Mouse (Mus musculus) CD8-positive naive resting alpha-beta T cell, adult 2 months (primary cell): ENCODE data around the gene Gm8994.
A peak's percentile ranks its signal among the peaks of the same experiment; 100 is the strongest.
"Not testable (repeated sequence)": the region's sequence is repeated elsewhere in the genome, so short reads cannot be mapped to it uniquely, and the experiment has no call there.

ENCODE experiments used
- DNase-seq, 2 experiments: peaks; one replicate each; pipeline ENCODE4 v3.0.0; 2022; ENCODE audit warnings: low read depth in 2 of 2, low spot score in 2 of 2

The Gm8994 gene

DNA sequence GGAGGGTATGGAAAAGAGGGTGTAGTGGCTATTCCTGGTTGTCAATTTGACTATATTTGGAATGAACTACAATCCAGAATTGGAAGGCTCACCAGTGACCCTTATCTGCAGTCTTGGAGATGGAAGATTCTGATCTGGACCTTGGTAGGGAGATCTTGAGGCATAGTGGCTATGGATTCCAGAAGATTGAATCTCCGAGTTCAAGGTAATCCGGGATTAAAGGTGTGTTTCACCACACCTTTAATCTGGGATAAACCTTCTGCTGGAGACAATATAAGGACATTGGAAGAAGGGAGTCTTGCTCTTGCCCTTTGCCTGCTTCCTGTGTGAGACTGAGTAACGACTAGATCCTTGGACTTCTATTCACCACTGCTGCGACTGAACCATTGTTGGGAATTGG lies at the start of gene Gm8994:
Gene Gm8994, plus strand, starts transcription at position 301 of the 400 bp plus-strand sequence.
- DNase-seq, result not testable (repeated sequence)

GRCm38 (mm10) chr6:136277685-136278084 lies 49.7 kb upstream of the Gm8994 start:
- no peak for DNase-seq

GRCm38 (mm10) chr6:136284565-136284964 lies 42.8 kb upstream of the Gm8994 start:
- DNase-seq, result no peak

- no peak for DNase-seq
Observed at GRCm38 (mm10) chr6:136286180-136286579, 41.2 kb upstream of the Gm8994 start.

DNA sequence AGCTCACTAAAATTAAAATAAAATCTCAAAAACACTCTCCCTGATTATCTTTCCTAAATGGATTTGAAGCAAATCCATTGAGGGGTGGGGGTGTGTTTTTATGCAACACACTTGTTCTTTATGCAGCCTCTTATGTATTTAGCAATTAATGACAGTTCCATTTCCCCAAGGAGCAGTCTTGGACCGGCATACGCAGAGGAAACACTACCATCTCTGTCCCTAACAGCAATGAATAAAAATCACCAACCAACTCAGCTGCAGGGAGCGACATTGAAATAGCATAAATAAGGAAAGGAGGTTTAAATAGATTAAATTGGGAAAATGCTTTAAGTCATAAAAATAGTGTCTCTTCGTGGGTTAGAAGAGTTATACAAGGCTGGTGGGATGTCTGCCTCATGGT lies 40.8 kb upstream of the Gm8994 start:
- no peak for DNase-seq

DNA sequence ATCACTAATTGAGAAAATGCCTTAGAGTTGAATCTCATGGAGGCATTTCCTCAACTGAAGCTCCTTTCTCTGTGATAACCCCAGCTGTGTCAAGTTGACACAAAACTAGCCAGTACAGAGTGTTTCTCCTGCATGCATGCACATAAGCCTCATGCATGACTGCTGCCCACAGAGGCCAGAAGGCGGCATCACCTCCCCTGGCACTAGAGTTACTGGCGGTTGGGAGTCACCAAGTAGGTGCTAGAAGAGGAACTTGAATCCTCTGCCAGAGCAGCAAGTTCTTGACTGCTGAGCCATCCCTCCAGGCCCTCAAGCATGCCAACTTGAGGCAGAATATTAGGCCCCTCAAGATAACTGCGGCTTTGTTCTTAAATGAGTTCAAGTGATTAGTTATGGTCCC lies 35.9 kb upstream of the Gm8994 start:
- no peak for DNase-seq

DNA sequence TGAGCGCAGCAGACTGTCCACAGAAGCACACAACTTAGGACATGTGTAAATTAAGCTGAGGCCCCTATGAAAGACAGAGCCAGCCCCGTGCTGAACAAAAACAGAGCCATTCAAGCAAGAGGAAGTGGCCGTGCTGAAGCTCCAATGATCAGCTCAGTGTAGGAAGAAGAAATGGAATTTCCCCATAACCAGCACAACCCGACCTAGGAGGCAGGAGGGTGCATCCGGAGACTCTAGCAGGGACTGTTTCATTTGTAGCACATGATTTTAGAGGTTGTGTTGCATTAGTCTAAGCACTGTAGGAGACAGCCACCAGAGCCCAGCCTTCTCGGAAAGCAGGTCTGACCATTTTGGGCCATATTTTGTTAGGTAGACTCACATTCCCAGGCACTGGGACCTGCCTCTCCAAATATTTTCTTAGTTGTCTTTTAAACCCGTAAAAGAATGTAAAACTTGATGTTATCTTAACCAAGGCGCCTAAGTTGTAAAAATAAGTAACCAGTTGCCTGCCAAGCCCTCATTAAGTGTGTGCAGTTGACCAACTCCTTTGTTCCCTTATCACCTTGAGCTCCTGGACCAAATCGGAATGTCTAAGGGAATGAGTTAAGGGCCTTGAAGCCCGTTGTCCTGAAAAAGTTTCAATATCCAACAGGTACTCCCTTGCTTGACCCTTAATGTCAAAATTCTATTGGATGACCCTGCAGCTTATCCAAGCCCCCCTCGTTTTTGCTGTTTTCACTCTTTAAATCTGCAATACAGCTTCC lies 35.2 kb upstream of the Gm8994 start:
- no peak for DNase-seq

DNA sequence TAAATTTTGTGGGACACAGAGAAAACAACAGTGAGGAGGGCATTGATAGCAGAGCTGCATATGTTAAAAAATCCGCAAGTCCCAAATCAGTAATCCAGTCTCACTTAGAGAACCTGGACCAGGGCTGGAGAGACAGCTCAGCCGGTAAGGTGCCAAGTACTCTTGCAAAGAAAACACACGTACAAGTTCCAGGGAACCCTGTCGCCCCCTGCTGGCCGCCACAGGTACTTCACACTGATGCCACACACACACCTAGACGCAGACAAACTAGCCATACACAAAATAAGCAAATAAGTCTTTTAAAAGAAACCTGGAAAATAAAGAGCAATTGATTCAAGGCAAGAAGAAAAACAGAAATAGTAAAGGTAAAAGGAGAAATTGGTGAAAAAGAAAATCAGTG lies 33.6 kb upstream of the Gm8994 start:
- DNase-seq, result no peak

- DNase-seq, result no peak
Observed at GRCm38 (mm10) chr6:136295821-136296220, 31.5 kb upstream of the Gm8994 start.

GRCm38 (mm10) chr6:136296251-136296650 lies 31.1 kb upstream of the Gm8994 start:
- DNase-seq, result no peak

- no peak for DNase-seq
Observed at GRCm38 (mm10) chr6:136303514-136303913, 23.8 kb upstream of the Gm8994 start.

- no peak for DNase-seq
Observed at GRCm38 (mm10) chr6:136304369-136304988, 22.9 kb upstream of the Gm8994 start.

DNA sequence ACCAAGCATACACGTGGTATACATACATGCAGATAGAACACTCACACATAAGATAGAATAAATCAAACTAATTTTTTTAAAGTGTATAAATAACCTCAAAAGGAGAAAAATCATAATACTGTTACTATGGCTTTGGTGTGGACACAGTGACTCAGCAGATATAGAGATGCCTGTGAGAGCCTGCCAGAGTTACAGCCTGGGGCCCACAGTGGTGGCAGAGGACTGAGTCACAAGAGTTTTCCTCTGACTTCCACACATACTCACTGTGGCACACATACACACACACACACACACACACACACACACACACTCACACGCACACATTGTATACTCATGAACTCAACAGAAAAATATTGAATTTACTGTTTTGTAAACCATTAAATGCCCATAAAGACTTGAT lies 17.9 kb upstream of the Gm8994 start:
- no peak for DNase-seq

DNA sequence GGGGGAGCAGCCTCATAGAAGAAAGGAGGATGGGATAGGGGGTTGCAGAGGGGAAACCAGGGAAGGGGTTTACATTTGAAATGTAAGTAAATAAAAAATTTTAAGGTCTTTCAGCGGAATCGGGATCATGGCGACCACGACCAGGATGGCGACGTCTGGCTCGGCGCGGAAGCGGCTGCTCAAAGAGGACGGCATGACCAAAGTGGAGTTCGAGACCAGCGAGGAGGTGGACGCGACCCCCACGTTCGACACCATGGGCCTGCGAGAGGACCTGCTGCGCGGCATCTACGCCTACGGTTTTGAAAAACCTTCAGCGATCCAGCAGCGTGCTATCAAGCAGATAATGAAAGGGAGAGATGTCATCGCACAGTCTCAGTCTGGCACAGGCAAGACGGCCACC lies 1.1 kb downstream of the Gm8994 start:
- DNase-seq, result not testable (repeated sequence)

DNA sequence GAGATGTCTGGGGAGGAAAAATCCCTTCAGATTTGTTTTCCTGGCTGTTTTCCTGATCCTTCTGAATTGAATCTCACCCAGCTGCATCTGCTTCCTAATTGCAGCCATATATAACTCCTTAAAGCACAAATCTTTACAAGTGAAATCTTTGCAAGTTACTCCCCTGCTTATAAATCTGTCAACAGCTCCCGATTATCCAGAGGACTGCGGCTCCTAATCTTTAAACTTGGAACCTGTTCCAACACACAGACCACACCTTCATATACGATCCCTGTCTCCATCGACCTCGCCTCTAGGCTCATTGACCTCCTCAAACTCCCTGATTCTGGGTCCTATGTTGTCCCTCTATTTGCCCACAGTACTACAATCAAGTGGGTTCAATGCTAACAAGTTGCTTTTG lies 13.3 kb downstream of the Gm8994 start:
- DNase-seq, result no peak

- DNase-seq, result no peak
Observed at GRCm38 (mm10) chr6:136341093-136341492, 13.8 kb downstream of the Gm8994 start.

- DNase-seq, result no peak
Observed at GRCm38 (mm10) chr6:136343868-136344267, 16.5 kb downstream of the Gm8994 start.

DNA sequence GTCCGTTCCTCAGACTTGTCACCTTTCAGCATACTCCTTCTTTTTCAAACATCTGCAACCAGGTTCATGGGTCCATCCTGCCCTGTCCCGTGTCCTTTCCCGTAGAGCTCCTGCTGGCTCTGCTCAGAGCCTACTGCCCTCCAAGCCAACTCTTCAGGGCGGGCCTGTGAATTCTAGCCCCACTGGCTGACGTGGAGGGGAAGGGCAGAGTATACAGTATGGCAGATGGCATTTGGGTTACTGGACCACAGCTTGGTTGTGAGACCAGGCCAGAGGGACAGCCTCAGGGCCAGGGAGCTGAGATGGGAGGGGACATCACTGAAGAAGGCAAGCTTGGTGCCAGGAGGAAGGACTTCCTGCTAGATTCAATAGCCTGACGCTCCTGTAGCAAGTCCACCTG lies 17.7 kb downstream of the Gm8994 start:
- DNase-seq, result no peak

GRCm38 (mm10) chr6:136345641-136346040 lies 18.3 kb downstream of the Gm8994 start:
- DNase-seq, result no peak

- DNase-seq, result no peak
Observed at GRCm38 (mm10) chr6:136347053-136347452, 19.7 kb downstream of the Gm8994 start.

- no peak for DNase-seq
Observed at GRCm38 (mm10) chr6:136347631-136348030, 20.3 kb downstream of the Gm8994 start.

DNA sequence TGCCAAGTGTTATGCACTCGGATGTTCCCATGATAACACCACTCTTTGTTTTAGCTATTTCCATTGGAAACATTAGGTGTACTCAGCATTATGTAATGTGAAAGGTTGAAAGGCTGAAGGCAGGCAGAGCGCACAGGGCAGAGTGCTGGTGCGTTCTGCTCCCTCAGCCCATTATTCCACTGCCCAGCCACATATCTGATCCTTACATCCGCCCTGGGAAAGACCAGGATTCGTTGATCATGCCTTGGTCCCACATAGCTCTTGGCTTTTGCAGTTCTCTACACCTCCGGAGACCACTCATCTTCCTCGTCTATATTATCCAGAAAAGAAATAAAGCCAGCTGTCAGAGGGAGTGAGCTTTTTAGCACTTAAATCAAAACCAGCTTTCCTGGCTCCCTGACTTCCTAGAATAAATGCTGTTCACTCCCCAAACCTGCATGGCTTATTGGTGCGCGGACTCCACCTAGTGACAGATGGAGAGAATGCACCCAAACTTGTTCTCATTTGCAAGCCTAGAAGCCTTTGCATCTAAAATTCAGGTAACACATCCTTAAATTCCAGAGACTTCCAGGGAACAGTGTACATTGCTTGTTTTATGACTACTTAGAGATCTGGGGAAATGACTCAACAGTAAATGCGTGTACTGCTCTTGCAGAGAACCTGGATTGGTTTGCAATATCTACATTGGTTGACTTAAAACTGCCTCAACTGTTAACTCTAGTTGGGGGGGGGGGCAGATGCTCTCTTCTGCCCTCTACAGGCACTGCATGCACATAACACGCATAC lies 26.3 kb downstream of the Gm8994 start:
- peak in 1 of 2 experiments; percentile 25 for DNase-seq
